Mouse (Mus musculus) B cell, adult 2 months (primary cell): ENCODE measurements around the gene Prkar1b.

Source experiments
- DNase-seq, 2 experiments: peaks; one replicate each; pipeline ENCODE4 v3.0.0; 2022

Gene Prkar1b

DNA sequence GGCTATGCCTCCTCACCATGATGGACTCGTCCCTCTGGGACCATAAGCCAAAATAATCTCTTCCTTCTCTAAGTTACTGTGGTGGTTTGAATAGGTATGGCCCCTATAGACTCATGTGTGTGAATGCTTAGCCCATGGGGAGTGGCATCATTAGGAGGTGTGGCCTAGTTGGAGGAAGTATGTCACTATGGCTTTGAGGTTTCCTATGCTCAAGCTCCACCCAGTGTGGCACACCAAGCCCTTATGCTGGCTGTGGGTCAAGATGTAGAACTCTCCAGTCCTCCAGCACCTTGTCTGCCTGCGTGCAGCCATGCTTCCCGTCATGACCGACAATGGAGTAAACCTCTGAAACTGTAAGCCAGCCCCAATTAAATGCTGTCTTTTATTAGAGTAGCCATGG lies 4.1 kb downstream of the Prkar1b start:
- DNase-seq = no peak

- DNase-seq = no peak
Measured at GRCm38 (mm10) chr5:139143890-139144289, 5.9 kb downstream of the Prkar1b start.

- no peak for DNase-seq
Measured at GRCm38 (mm10) chr5:139141326-139141725, 8.5 kb downstream of the Prkar1b start.

DNA sequence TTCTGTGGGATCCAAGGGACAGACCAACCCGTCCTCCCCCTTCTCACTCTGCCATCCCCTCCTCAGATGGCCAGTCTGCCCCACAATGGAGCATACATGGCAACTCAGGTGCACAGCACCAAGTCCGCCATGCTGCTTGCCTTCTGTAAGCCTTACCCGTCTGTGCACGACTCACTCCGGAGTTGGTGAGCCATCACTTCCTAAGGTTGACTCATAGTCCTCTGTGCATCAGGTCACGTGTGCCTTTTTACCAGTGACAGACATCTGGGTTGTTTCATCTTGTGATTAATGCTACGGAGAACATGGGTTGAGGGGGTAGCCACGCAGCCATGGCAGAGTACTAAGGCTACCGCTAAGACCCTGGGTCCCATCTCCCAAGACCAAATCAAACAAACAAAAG lies 9.2 kb downstream of the Prkar1b start:
- no peak for DNase-seq

DNA sequence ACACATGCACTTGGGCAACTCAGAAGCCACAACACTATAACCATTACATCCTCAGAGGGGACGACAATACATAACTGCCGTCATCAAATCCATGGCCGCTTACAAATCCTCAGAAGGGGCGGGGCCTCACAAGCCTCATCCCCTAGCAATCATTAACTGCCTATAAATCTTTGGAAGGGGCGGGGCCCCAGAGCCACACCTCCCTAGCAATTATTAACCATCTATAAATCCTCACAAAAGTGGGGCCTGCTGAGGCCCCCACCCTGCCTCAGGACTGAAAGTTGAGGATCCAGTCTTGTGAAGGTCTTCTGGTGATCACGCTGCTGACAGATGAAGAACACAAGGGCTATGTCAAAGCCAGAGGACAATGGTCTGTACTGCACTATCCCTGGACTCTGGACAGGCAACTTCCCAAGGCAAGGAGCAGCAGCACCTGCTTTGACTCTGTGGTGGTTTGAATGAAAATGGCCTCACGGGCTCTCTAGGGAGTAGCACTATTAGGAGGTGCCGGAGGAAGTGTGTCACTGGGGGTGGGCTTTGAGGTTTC lies 10.8 kb downstream of the Prkar1b start:
- DNase-seq = no peak

- DNase-seq = no peak
Measured at GRCm38 (mm10) chr5:139138261-139138925, 11.4 kb downstream of the Prkar1b start.

DNA sequence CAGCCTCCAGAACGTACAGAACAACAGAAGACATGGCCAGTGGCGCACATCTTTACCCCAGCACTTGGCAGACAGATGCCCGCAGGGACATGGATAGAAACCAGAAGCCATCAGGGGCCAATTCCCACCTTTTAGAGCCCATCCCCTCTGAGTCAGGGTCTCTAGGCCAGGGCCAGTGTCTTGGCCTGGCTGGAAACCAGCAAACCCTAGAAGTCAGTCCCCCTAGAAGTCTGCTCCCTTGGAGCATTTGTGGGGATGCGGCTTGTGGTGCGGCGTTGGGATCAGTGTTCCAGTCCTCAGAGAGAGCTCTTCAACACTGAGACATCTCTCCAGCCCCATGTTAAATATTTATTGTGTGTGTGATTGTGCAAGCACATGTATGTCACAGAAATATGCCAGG lies 12.6 kb downstream of the Prkar1b start:
- DNase-seq = no peak

DNA sequence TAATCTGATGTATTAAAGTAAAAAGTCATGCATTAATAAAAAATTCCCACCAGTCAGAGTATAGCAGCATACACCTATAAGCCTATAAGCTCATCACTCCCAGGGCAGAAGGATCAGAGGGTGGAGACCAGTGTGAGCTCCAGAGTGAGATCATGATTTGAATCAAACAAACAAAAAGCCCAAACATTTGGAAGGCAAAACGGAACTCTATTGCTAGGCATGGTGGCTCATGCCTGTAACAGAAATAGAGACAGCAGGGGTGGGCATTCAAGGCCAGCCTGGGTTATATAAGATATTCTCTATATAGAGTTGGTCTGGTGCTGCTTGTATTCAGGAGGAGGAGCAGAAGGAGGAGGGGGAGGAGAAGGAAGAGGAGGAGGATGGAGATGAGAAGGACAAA lies 13.5 kb downstream of the Prkar1b start:
- no peak for DNase-seq

GRCm38 (mm10) chr5:139134501-139134900 lies 15.3 kb downstream of the Prkar1b start:
- no peak for DNase-seq

GRCm38 (mm10) chr5:139130351-139130750 lies 19.4 kb downstream of the Prkar1b start:
- no peak for DNase-seq

GRCm38 (mm10) chr5:139129572-139130151 lies 20.1 kb downstream of the Prkar1b start:
- DNase-seq = no peak

DNA sequence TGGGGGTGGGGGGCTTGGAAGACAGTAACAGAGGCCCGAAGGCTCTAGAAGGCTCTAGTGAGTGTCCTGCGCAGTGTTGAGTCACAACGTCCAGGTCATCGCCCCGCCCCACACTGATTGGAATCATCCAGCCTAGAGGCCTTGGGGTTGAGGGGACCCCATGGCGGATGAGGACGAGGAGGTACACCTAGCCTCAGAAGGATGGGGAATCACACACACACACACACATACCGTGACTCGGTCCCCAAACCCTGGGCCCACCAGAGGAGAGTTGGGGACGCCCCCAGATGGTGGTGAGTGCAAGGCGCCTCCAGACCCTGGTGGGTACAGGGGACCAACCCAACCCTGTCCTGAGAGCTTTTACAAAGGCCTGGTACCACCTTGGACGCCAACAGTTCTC lies 20.7 kb downstream of the Prkar1b start:
- DNase-seq = no peak

DNA sequence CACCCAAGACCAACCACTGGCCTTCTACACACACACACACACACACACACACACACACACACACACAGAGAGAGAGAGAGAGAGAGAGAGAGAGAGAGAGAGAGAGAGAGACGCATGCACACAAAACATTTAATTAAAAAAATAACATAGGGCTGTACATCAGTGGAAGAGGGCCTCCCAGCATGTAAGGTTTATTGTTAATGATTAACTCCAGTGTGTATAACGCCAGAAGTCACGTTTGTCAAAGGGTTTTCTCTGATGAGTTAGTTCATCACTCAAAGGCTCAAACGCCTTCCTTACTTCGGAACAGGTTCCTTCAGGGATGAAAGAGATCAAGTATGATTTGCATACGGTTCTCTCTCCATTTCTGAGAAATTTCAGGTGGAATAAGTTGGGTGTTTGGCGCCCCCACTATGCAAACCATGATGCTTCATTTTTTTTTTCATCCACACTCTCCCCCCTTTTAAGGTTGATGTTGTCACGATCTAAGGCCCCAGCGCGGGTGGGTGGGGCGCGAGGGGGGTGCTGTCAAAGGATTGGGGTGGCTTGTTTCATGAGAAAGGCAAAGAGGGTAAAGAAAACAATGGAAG lies 21.2 kb downstream of the Prkar1b start:
- no peak for DNase-seq

DNA sequence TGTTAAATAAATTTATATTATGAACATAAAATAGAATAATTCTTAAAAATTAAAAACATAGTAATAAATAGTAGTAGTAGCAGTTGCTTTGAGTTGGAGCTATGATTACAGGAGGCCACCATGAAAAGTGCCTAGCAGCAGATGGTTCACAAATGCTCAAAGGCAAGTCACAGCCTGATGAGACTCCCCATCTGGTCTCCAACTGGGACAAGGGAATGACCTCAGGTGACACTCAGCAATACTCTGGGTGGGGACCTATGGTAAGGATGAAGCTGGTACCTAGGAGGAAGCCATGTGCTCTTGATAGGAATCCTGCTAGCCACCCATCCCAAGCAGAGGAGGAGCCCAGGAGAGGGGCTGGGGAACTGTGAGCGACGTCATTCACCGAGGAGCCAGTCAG lies 24.1 kb downstream of the Prkar1b start:
- DNase-seq = no peak

GRCm38 (mm10) chr5:139118961-139119276 lies 30.9 kb downstream of the Prkar1b start:
- no peak for DNase-seq

- DNase-seq = no peak
Measured at GRCm38 (mm10) chr5:139118139-139118960, 31.5 kb downstream of the Prkar1b start.

DNA sequence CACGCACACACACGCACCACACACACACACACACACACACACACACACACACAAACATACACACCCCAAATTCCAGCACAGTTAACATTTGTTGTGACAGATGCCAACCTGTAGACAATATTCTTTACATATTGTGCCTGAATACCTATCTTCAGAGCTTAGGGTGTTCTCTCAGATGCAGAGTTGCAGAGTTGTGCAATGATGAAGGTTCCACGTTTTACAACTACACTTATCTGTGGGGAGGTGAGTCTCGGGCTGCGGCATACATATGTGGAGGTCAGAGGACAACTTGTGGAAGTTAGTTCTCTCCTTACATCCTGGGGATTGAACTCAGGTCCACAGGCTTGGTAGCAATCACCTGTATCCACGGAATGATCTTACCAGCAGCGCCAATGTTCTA lies 34.3 kb downstream of the Prkar1b start:
- no peak for DNase-seq

DNA sequence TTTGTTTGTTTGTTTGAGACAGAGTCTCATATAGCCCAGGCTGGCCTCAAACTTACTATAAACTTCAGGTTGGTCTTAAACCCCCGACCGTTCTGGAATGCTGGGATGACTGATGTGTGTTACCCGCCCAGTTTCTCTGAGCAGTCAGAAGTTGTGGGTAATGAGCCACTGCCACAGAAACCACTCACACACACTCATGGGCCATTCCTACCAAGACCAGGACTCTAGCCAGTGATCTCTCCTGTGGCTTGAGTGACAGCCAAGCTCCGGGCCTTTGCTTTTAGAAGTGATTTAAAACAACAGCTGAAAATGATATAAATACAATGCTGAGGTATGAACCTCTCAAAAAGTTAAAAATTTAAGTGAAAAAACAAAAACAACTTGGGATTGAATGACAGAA lies 34.9 kb downstream of the Prkar1b start:
- no peak for DNase-seq

- no peak for DNase-seq
Measured at GRCm38 (mm10) chr5:139112418-139112817, 37.4 kb downstream of the Prkar1b start.

DNA sequence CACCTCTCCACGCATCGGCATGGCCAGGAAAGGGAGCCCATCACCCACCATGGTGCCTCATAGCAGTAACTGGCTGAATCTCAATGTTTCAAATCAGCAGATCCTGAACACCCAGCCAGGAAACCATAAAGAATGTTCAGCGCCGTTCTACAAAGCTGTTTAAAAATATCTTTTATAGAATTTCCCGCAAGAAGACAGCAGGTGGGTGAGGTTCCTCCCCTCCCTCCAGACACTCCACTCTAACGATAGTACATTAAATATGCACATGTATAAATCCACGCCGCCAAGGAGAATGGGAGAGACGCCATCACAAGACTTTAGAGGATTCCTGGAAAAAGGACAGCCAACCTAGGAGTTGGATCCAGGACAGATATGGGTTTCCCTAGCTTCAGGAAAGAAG lies 37.8 kb downstream of the Prkar1b start:
- no peak for DNase-seq

DNA sequence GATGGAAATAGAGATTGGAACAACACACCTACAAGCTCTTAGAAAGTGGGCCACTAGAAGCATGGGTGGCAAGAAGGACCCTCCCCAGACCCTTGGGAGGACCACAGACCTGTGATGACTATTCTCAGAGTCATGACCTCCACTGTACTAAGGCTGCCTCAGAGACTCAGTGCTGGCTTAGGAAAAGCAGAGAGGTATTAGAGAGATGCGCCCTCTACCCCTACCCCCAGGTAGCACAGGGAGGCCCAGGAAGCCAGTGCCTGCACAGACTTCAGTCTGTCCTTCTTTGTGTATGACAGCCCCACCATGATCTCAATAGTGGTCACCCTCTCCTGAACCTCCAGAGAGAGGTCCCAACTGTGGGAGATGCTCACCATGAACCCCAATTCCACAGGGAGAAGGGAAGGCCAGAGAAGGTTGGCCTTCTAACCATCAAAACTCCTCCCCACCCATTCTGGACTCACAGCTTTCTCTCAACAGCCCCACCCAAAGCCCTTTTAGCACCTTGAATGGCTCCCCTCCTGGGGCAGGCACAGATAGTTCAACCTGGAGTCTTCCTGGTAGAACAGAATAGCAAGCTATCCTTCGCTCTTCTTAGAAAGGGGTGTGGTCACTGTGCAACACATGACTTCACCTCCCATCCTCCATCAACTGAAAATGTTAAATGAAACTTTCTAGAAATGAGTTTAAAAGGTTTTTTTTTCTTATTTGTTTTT lies 39.5 kb downstream of the Prkar1b start:
- no peak for DNase-seq

DNA sequence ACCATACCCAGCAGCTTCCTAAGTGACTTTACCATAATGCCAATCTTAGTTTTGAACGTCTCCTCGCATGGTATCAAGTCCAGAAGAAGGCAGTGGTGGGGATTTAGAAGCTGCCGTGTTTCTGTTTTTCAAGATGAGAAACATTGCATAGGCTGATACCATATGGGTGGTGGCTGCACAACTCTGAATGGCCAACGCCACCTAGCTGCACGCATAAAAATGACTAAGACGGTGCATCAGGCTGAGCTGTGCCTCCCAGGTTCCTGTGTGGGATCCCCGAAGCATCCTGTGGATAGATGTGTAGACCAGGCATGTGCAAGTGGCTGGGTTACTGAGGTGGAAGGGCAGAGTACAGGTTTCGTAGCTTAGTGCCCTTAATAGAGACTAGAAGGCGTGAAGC lies 42.0 kb downstream of the Prkar1b start:
- no peak for DNase-seq

DNA sequence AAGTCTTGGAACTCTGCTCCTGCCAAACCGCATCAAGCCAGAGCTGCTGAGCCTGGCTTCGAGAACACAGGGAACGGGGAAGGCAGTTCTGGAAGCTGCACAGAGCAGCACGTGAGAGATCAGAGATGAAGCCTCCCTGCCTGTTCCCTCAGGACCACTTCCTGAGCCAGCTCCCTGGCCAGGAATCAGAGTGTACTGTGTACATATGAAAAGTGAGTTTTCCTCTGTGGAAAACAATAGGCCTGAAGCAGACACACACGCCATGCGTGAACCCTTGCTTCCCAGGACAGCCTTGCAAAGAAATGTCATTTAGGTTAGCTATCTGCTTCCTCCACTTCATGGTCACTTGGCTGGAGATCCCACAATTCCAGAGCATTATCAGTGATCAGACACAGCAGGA lies 48.0 kb downstream of the Prkar1b start:
- no peak for DNase-seq
